Mouse (Mus musculus) testis, adult 2 months (tissue): ENCODE measurements at regions not wholly inside any gene's neighbourhood (a gene's known extent, or its start where the extent isn't known, plus 50 kb on each side); places are given as distances from the start of the nearest gene placed in this dataset.

Source experiments
- H3K27ac ChIP-seq: fragments of 200-500 bp; 2 replicates; pipeline ENCODE4 v1.5.1; 2012; ENCODE audit warnings: low read depth, low read length; ENCODE audit not compliant: control insufficient read depth, insufficient read depth
- H3K27me3 ChIP-seq: fragments of 200-500 bp; 2 replicates; pipeline ENCODE4 v1.6.1; 2012; ENCODE audit warnings: mild to moderate bottlenecking, low read length, moderate library complexity; ENCODE audit not compliant: control insufficient read depth, insufficient read depth
- H3K36me3 ChIP-seq: fragments of 200-500 bp; 2 replicates; pipeline ENCODE4 v1.6.1; 2012; ENCODE audit warnings: mild to moderate bottlenecking, low read length; ENCODE audit not compliant: control insufficient read depth, insufficient read depth
- H3K4me1 ChIP-seq: fragments of 200-500 bp; 2 replicates; pipeline ENCODE4 v1.6.1; 2012; ENCODE audit warnings: low read length; ENCODE audit not compliant: control insufficient read depth, insufficient read depth
- H3K4me3 ChIP-seq: fragments of 200-500 bp; 2 replicates; pipeline ENCODE4 v1.5.1; 2012; ENCODE audit warnings: low read depth, mild to moderate bottlenecking, low read length, moderate library complexity, mixed read lengths; ENCODE audit not compliant: control insufficient read depth
- CTCF ChIP-seq: fragments of 200-500 bp; IDR thresholded peaks from 2 replicates; pipeline ENCODE4 v1.5.1; 2012; ENCODE audit warnings: low read depth, mild to moderate bottlenecking, inconsistent platforms, low read length, moderate library complexity; ENCODE audit not compliant: control insufficient read depth, insufficient read depth, insufficient replicate concordance
- POLR2A ChIP-seq: fragments of 200-500 bp; IDR thresholded peaks from 2 replicates; pipeline ENCODE4 v1.6.1; 2012; ENCODE audit warnings: low read depth, mild to moderate bottlenecking, inconsistent platforms, low read length, moderate library complexity; ENCODE audit not compliant: control insufficient read depth

DNA sequence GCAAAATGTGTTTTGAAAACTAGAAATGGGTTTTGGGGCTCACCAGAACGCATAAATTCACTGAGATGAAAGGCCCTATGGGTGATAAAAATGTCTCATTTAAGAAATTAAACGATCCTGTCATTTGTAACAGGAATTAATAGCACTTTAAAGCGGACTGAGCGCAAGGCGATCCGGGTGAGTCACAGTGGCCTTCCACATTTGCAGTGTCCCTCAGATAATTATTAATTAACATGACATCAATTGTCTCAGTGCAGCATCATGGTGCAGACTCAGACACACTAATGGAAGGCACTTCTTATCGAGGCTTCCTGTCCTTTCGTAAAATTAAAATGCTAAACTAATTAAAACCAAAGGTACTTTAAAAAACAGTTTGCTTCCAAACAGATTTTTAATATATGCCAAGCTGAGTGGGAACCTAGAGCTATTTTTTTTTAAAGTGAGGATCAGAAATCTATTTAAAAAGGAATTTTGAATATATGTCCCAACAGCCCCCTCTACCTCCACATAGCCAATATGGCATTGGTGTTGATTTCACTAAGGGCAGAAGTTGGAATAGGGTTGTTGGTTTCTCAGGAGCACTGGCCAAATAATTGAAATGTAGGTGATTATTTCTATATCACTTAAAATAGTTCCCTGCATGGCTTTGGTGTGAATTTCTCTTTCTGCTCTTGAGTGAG lies 262.0 kb upstream of the Id2 start:
- TF ChIP-seq POLR2A (no peak), CTCF (no peak)
- Histone ChIP-seq H3K36me3 (no peaks in the 10 kb centered on the region), H3K27ac (no peak overlapping the region)

DNA sequence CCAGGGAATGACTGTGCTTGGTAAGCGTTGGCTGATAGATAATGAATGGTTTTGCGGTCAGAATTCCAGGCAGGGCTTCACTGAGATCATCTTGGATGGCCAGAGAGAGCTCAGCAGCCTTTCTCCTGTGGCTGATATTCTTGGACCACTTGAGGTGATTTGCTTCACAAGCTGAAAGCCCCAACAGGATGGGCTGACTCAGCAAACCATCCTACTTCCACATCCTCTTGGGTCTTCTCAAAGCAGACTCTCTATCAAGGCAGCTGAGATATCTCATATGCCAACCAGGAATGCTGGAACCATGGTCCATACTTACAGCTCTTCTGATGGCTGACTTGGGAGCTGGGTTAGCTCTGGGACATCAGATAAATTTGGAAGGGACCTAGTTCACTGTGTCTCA lies 259.8 kb upstream of the Id2 start:
- no peak for TF ChIP-seq CTCF
- no peak for TF ChIP-seq POLR2A
- Histone ChIP-seq H3K27ac (no peak overlapping the region), H3K4me1 (no peaks in the 10 kb centered on the region), H3K36me3 (no peaks in the 10 kb centered on the region), H3K27me3 (no peaks in the 10 kb centered on the region), H3K4me3 (no peak overlapping the region)

More for the DNA sequence above, 262.0 kb upstream of the Id2 start:
- H3K27me3 ChIP-seq = no peaks in the 10 kb centered on the region
- no peak overlapping the region for H3K4me3 ChIP-seq
- no peaks in the 10 kb centered on the region for H3K4me1 ChIP-seq

DNA sequence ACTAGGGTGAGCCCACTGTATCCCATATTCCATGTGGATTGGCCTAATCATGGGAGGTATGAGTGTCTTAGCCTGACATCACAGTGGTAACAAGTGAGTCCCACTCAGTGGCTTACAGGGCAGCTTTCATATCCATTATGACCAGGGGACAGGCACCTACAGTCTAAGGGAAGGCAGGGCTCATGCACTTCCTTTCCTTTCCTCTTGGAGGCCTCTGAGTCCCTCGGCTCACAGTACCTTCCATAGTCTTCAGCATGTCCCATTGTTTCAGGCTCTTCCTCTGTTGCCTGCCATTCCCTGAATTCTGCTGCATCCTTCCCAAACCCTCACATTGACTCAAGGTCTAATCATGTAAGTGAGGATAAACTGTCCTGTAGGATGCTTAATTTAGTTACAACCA lies 258.3 kb upstream of the Id2 start:
- Histone ChIP-seq H3K4me3 (no peak overlapping the region), H3K4me1 (no peaks in the 10 kb centered on the region), H3K27ac (no peak overlapping the region), H3K27me3 (no peaks in the 10 kb centered on the region), H3K36me3 (no peaks in the 10 kb centered on the region)
- TF ChIP-seq CTCF = peak; percentile 19; the same call in 1 of the 2 replicates
- no peak for TF ChIP-seq POLR2A

DNA sequence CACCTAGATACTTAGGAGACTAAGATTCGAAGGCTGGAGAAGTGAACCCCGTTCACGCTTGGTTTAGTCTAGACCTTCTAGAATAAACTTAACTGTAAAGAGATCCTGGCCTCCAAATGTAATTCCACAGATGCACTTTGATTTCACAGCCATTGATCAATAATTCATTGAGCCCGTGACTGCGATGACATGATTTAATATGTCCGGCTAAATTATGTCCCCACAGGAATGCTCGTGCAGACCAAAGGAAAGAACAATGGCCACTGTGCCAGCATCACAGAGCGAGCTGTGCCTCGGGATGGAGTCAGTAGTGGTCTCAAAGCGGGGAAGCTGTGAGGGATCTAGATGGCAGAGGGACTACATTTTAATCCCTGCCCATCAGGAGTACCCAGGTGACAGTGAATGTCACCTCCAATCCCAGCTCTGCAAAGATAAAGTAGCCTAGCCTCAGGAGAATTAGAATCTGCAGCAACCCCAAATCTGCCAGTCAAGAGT lies 256.5 kb upstream of the Id2 start:
- Histone ChIP-seq H3K27ac (no peak overlapping the region), H3K36me3 (no peaks in the 10 kb centered on the region)
- TF ChIP-seq POLR2A (no peak), CTCF (no peak)

DNA sequence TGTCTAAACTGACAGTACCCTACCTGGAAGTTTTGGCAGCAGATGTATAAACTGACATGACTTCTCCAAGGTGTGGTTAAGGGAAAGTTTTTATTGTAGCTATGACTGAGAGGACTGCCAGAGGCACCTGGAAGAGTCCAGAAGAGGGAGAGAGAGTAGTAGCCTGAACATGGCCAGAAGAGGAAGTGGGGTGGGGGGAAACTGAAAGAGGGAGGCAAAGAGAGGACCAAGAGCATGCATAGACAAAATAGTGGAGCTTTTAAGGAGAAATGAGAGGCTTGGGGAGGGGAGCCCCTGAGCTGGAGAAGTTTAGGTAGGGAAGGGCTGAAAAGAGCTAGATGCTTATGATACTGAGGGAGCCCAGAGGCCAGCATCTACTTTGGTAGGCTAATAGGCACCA lies 255.2 kb upstream of the Id2 start:
- TF ChIP-seq CTCF (no peak), POLR2A (no peak)
- Histone ChIP-seq H3K27ac (no peak overlapping the region), H3K4me1 (no peaks in the 10 kb centered on the region), H3K36me3 (no peaks in the 10 kb centered on the region), H3K4me3 (no peak overlapping the region), H3K27me3 (no peaks in the 10 kb centered on the region)

More for the DNA sequence above, 256.5 kb upstream of the Id2 start:
- H3K27me3 ChIP-seq = no peaks in the 10 kb centered on the region
- no peaks in the 10 kb centered on the region for H3K4me1 ChIP-seq
- H3K4me3 ChIP-seq = no peak overlapping the region

DNA sequence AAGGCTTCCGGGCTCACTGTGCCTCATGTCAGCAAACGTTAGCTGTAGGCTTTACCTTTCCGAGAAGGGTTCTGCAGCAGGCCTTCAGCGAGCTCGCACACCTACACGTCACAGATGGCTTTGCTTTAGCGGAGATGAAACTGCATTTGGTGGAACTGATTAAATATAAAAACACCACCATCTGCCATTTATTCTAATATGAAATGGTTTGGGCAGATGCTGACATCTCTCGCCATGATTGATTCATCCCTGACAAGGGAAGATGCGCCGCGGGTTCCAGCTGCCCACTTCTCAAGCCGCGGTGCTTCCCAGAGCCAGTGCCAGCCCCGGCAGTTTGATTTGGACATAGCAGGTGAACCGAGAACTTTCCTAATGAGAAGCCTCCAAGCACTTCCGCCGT lies 247.4 kb upstream of the Id2 start:
- Histone ChIP-seq H3K36me3 (no peaks in the 10 kb centered on the region), H3K4me3 (no peak overlapping the region), H3K27me3 (no peaks in the 10 kb centered on the region), H3K4me1 (peaks cover 2% of the 10 kb centered on the region; the same call in 1 of the 2 replicates), H3K27ac (no peak overlapping the region)
- TF ChIP-seq POLR2A (no peak), CTCF (no peak)

DNA sequence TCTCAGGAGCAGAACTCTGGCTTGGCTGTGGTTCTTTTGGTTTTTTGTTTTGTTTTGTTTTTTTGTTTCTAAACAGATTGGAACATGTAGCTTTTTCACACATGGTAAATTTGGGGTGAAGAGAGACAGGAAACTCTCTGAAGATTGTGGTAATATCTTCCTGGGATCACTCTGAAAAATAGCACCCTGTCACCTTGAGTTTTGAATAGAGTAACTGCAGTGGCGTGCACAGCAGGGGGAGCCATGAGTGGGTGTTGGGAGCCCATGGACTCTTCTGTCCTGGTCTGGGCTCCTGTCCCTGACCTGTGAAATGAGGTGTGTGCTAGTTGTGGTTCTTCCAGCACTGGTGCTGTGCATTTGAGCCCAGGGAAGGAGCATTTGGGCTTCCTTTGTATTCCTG lies 241.8 kb upstream of the Id2 start:
- no peaks in the 10 kb centered on the region for H3K4me1 ChIP-seq
- no peaks in the 10 kb centered on the region for H3K36me3 ChIP-seq
- no peak overlapping the region for H3K27ac ChIP-seq
- TF ChIP-seq CTCF (no peak), POLR2A (no peak)
- no peak overlapping the region for H3K4me3 ChIP-seq
- H3K27me3 ChIP-seq = no peaks in the 10 kb centered on the region

DNA sequence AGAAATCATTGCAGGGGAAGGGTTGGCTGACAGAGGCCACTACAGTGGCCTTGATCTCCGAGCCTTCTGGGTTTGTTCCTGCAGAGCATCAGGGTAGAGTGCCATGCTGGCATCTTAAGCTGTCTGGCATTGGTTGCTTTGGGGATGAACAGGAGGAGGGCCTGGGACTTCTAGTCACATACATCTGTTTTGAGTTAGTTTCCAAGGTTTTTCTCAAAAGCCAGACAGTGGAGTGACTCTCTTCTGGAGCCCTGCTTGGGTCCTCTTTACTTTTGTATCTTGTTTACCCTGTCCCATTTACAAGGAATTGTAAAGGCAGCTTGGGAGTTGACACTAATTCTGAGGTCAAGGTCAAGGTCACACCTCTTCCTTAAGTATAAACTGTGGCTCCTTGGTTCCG lies 239.0 kb upstream of the Id2 start:
- H3K27me3 ChIP-seq = no peaks in the 10 kb centered on the region
- no peak overlapping the region for H3K4me3 ChIP-seq
- no peak overlapping the region for H3K27ac ChIP-seq
- H3K36me3 ChIP-seq = no peaks in the 10 kb centered on the region
- no peaks in the 10 kb centered on the region for H3K4me1 ChIP-seq
- TF ChIP-seq CTCF (no peak), POLR2A (no peak)
